ENCODE assay signal across 17 mouse cellular contexts in the genomic region with DNA sequence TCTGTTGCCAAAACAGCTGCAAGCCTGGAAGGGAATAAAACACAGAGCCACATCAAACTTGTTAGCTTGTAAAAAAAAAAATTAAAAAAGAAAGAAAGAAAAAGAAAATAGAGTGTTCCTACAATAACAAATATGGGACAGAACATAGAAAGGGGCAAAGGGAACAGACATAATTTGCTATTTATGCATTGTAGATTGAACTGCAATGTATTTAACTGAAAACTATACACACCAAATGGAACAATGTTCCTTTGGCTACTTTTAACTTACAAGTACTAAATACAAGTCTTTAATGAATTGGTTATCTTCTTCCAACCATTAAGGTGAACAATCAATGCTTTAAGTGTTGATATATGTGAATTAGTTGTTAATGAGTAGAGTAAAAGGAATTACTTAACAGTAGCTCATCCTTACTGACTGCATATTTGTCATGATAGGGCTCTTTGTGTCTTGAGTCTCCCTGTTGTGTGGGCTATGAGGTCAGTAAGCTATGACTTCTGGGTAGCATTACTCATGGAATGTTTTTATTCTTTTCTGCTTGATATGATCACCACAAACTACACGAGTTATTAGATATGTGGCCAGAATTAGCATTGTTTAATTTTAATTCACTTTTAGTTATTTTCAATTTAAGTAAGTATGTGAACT.
DNase-seq lines count a peak whose midpoint lies in the region; ATAC-seq and TF ChIP-seq lines count a peak whose summit lies in the region.
"Had no signal": no experiment of that assay in that cellular context is flagged by ENCODE, and none has a peak within 500 bp of the region (broad histone marks: within the 10 kb centered on the region; RNA-seq: fewer than 3 reads in every experiment).

No protein-coding gene starts in this region.

- no peaks in the 10 kb centered on the region for H3K27me3 ChIP-seq in kidney, postnatal 0 days (ENCODE audit: insufficient read depth, low read length)
- H3K27me3 ChIP-seq in midbrain, embryonic 13.5 days, result no peaks in the 10 kb centered on the region
- H3K27me3 ChIP-seq in midbrain, embryonic 16.5 days (ENCODE audit: control insufficient read depth, insufficient read depth, low read depth, low read length), result no peaks in the 10 kb centered on the region
- H3K27me3 ChIP-seq: hindbrain, embryonic 12.5 days; Patski had no signal

- no peak overlapping the region for H3K4me3 ChIP-seq in kidney, postnatal 0 days (replicated peaks; ENCODE audit: low read depth, low read length)
- H3K4me3 ChIP-seq in midbrain, embryonic 13.5 days (replicated peaks), result no peak overlapping the region
- H3K4me3 ChIP-seq in midbrain, embryonic 16.5 days (ENCODE audit: low read depth, low read length), result no peak overlapping the region
- H3K4me3 ChIP-seq: erythroblast, embryonic 14.5 days; heart, embryonic 10.5 days; hindbrain, embryonic 12.5 days had no signal

- no peak for ATAC-seq in kidney, postnatal 0 days (replicated peaks; ENCODE audit: low FRiP score, low read depth)
- 0 out of 2 replicates have a peak, but pooled peaks have one; percentile 35 for ATAC-seq in midbrain, embryonic 13.5 days
- no peak for ATAC-seq in midbrain, embryonic 16.5 days
- ATAC-seq: Patski had no signal

- TF ChIP-seq CTCF in kidney, postnatal 0 days (IDR thresholded peaks at IDR 0.05; ENCODE audit: low read depth), result no peak

- H3K4me2 ChIP-seq in kidney, postnatal 0 days (ENCODE audit: low read length), result no peak overlapping the region
- no peak overlapping the region for H3K4me2 ChIP-seq in midbrain, embryonic 13.5 days (replicated peaks)
- no peak overlapping the region for H3K4me2 ChIP-seq in midbrain, embryonic 16.5 days (ENCODE audit: low read length)
- H3K4me2 ChIP-seq: hindbrain, embryonic 12.5 days had no signal

- H3K9me3 ChIP-seq in kidney, postnatal 0 days (replicated peaks; ENCODE audit: low read length), result no peaks in the 10 kb centered on the region
- H3K9me3 ChIP-seq in midbrain, embryonic 13.5 days, result no peaks in the 10 kb centered on the region
- H3K9me3 ChIP-seq in midbrain, embryonic 16.5 days (replicated peaks; ENCODE audit: control insufficient read depth, low read length, poor library complexity, severe bottlenecking), result no peaks in the 10 kb centered on the region
- H3K9me3 ChIP-seq: heart, embryonic 10.5 days; hindbrain, embryonic 12.5 days had no signal

- no peak overlapping the region for H3K27ac ChIP-seq in kidney, postnatal 0 days
- no peak overlapping the region for H3K27ac ChIP-seq in midbrain, embryonic 13.5 days
- no peak overlapping the region for H3K27ac ChIP-seq in midbrain, embryonic 16.5 days (ENCODE audit: low read length)
- H3K27ac ChIP-seq: heart, embryonic 10.5 days; hindbrain, embryonic 12.5 days; stomach, postnatal 0 days had no signal

- no peak overlapping the region for H3K9ac ChIP-seq in kidney, postnatal 0 days (ENCODE audit: low read depth, low read length)
- H3K9ac ChIP-seq in midbrain, embryonic 13.5 days (replicated peaks), result no peak overlapping the region
- H3K9ac ChIP-seq in midbrain, embryonic 16.5 days (ENCODE audit: low read depth, low read length), result no peak overlapping the region
- H3K9ac ChIP-seq: hindbrain, embryonic 12.5 days had no signal

- WGBS in kidney, postnatal 0 days, result 54% methylated on average over 1 of the region's 1 CpGs
- WGBS in midbrain, embryonic 13.5 days, result 46% methylated on average over 1 of the region's 1 CpGs
- WGBS in midbrain, embryonic 16.5 days, result 38% methylated on average over 1 of the region's 1 CpGs

- H3K36me3 ChIP-seq in kidney, postnatal 0 days (ENCODE audit: insufficient read depth, low read length), result no peaks in the 10 kb centered on the region
- no peaks in the 10 kb centered on the region for H3K36me3 ChIP-seq in midbrain, embryonic 13.5 days
- H3K36me3 ChIP-seq in midbrain, embryonic 16.5 days (ENCODE audit: control insufficient read depth, insufficient read depth, low read length), result no peaks in the 10 kb centered on the region
- H3K36me3 ChIP-seq: heart, embryonic 10.5 days; hindbrain, embryonic 12.5 days had no signal

- no peaks in the 10 kb centered on the region for H3K4me1 ChIP-seq in kidney, postnatal 0 days (replicated peaks; ENCODE audit: insufficient read depth, low read length)
- peaks cover 4% of the 10 kb centered on the region; the same call in 1 of the 2 replicates for H3K4me1 ChIP-seq in midbrain, embryonic 13.5 days (replicated peaks)
- H3K4me1 ChIP-seq in midbrain, embryonic 16.5 days (ENCODE audit: control insufficient read depth, insufficient read depth, low read length), result peaks cover 3% of the 10 kb centered on the region; the same call in 1 of the 2 replicates
- H3K4me1 ChIP-seq: heart, embryonic 10.5 days; hindbrain, embryonic 12.5 days had no signal

- intact Hi-C loops in left cerebral cortex, postnatal 10 days (cut with DNase I), result no loop called here

- peak; percentile 9 for DNase-seq in embryo, embryonic 10 days (ENCODE audit: low spot score)
- DNase-seq in embryo, embryonic 9.5 days (ENCODE audit: extremely low spot score), result no peak
- peak; percentile 80 for DNase-seq in kidney, postnatal 0 days (ENCODE audit: low spot score)
- no peak for DNase-seq in kidney, adult 11 months
- no peak for DNase-seq in left cerebral cortex, postnatal 10 days (ENCODE audit: extremely low spot score in 1 of 2, low spot score in 2 of 2)
- DNase-seq in natural killer cell, adult 2 months (ENCODE audit: low spot score in 2 of 2), result no peak
- DNase-seq: adrenal gland, postnatal 10 days; cerebellum, adult 9-11 months; liver; right cerebral cortex, adult 18-20 months had no signal

Comparison
In these comparisons a context has a peak if more than half of its experiments do, and no peak if none do; other contexts are left out.
1. DNase-seq: peak in embryo, embryonic 10 days (single experiment) and kidney, postnatal 0 days (single experiment); none in embryo, embryonic 9.5 days (single experiment), kidney, adult 11 months (single experiment), left cerebral cortex, postnatal 10 days (0 of 2) and natural killer cell, adult 2 months (0 of 2).